Mouse (Mus musculus): ENCODE measurements around the gene Aoc1. TPM values are rescaled to one million over a fixed set of nuclear protein-coding genes. Genes with fewer than 3 reads are reported as not detected.
"Not testable (repeated sequence)": the region's sequence is repeated elsewhere in the genome, so short reads cannot be mapped to it uniquely, and the experiment has no call there.

The Aoc1 gene
- polyA plus RNA-seq, 1 experiment = not detected

GRCm38 (mm10) chr6:48857613-48858302 is 14.9 kb upstream of the Aoc1 start:
- Histone ChIP-seq H3K4me1 (ENCODE audit: control insufficient read depth, insufficient read depth, low read length) (peaks cover 6% of the 10 kb centered on the region; the same call in 1 of the 2 replicates), H3K27ac (ENCODE audit: insufficient read depth, low read length) (no peak overlapping the region), H3K4me3 (ENCODE audit: insufficient read depth, low read length) (no peak overlapping the region)
- TF ChIP-seq POLR2A (IDR thresholded peaks at IDR 0.05; ENCODE audit: low read depth, low read length) (no peak), CTCF (IDR thresholded peaks at IDR 0.05; ENCODE audit: borderline replicate concordance, insufficient read depth, low read length) (no peak)

GRCm38 (mm10) chr6:48860130-48860815 is 12.4 kb upstream of the Aoc1 start:
- H3K4me3 ChIP-seq (ENCODE audit: insufficient read depth, low read length) = no peak overlapping the region
- TF ChIP-seq CTCF (IDR thresholded peaks at IDR 0.05; ENCODE audit: borderline replicate concordance, insufficient read depth, low read length) (no peak), POLR2A (IDR thresholded peaks at IDR 0.05; ENCODE audit: low read depth, low read length) (no peak)
- no peak overlapping the region for H3K27ac ChIP-seq (ENCODE audit: insufficient read depth, low read length)
- peaks cover 6% of the 10 kb centered on the region; the same call in 1 of the 2 replicates for H3K4me1 ChIP-seq (ENCODE audit: control insufficient read depth, insufficient read depth, low read length)

GRCm38 (mm10) chr6:48860851-48861250 is 11.8 kb upstream of the Aoc1 start:
- Histone ChIP-seq H3K27ac (ENCODE audit: insufficient read depth, low read length) (no peak overlapping the region), H3K4me1 (ENCODE audit: control insufficient read depth, insufficient read depth, low read length) (peaks cover 4% of the 10 kb centered on the region; the same call in 1 of the 2 replicates), H3K4me3 (ENCODE audit: insufficient read depth, low read length) (no peak overlapping the region)
- TF ChIP-seq POLR2A (IDR thresholded peaks at IDR 0.05; ENCODE audit: low read depth, low read length) (no peak), CTCF (IDR thresholded peaks at IDR 0.05; ENCODE audit: borderline replicate concordance, insufficient read depth, low read length) (no peak)

GRCm38 (mm10) chr6:48861616-48862280 is 10.9 kb upstream of the Aoc1 start:
- H3K27ac ChIP-seq (ENCODE audit: insufficient read depth, low read length) = no peak overlapping the region
- H3K4me1 ChIP-seq (ENCODE audit: control insufficient read depth, insufficient read depth, low read length) = no peaks in the 10 kb centered on the region
- TF ChIP-seq CTCF (IDR thresholded peaks at IDR 0.05; ENCODE audit: borderline replicate concordance, insufficient read depth, low read length) = no peak
- no peak for TF ChIP-seq POLR2A (IDR thresholded peaks at IDR 0.05; ENCODE audit: low read depth, low read length)
- no peak overlapping the region for H3K4me3 ChIP-seq (ENCODE audit: insufficient read depth, low read length)

GRCm38 (mm10) chr6:48862816-48863215 is 9.9 kb upstream of the Aoc1 start:
- Histone ChIP-seq H3K4me1 (ENCODE audit: control insufficient read depth, insufficient read depth, low read length) (no peaks in the 10 kb centered on the region), H3K27ac (ENCODE audit: insufficient read depth, low read length) (no peak overlapping the region), H3K4me3 (ENCODE audit: insufficient read depth, low read length) (no peak overlapping the region)
- TF ChIP-seq CTCF (IDR thresholded peaks at IDR 0.05; ENCODE audit: borderline replicate concordance, insufficient read depth, low read length) (no peak), POLR2A (IDR thresholded peaks at IDR 0.05; ENCODE audit: low read depth, low read length) (no peak)

GRCm38 (mm10) chr6:48863488-48863887 is 9.2 kb upstream of the Aoc1 start:
- TF ChIP-seq CTCF (IDR thresholded peaks at IDR 0.05; ENCODE audit: borderline replicate concordance, insufficient read depth, low read length) = no peak
- TF ChIP-seq POLR2A (IDR thresholded peaks at IDR 0.05; ENCODE audit: low read depth, low read length) = no peak
- no peak overlapping the region for H3K4me3 ChIP-seq (ENCODE audit: insufficient read depth, low read length)
- no peaks in the 10 kb centered on the region for H3K4me1 ChIP-seq (ENCODE audit: control insufficient read depth, insufficient read depth, low read length)
- no peak overlapping the region for H3K27ac ChIP-seq (ENCODE audit: insufficient read depth, low read length)

GRCm38 (mm10) chr6:48864181-48864580 is 8.5 kb upstream of the Aoc1 start:
- Histone ChIP-seq H3K4me1 (ENCODE audit: control insufficient read depth, insufficient read depth, low read length) (no peaks in the 10 kb centered on the region), H3K27ac (ENCODE audit: insufficient read depth, low read length) (no peak overlapping the region), H3K4me3 (ENCODE audit: insufficient read depth, low read length) (no peak overlapping the region)
- TF ChIP-seq CTCF (IDR thresholded peaks at IDR 0.05; ENCODE audit: borderline replicate concordance, insufficient read depth, low read length) (no peak), POLR2A (IDR thresholded peaks at IDR 0.05; ENCODE audit: low read depth, low read length) (no peak)

GRCm38 (mm10) chr6:48864723-48865122 is 8.0 kb upstream of the Aoc1 start:
- no peaks in the 10 kb centered on the region for H3K4me1 ChIP-seq (ENCODE audit: control insufficient read depth, insufficient read depth, low read length)
- no peak overlapping the region for H3K4me3 ChIP-seq (ENCODE audit: insufficient read depth, low read length)
- TF ChIP-seq CTCF (IDR thresholded peaks at IDR 0.05; ENCODE audit: borderline replicate concordance, insufficient read depth, low read length) = no peak
- TF ChIP-seq POLR2A (IDR thresholded peaks at IDR 0.05; ENCODE audit: low read depth, low read length) = no peak
- H3K27ac ChIP-seq (ENCODE audit: insufficient read depth, low read length) = no peak overlapping the region

GRCm38 (mm10) chr6:48865152-48865745 is 7.4 kb upstream of the Aoc1 start:
- TF ChIP-seq CTCF (IDR thresholded peaks at IDR 0.05; ENCODE audit: borderline replicate concordance, insufficient read depth, low read length) = no peak
- TF ChIP-seq POLR2A (IDR thresholded peaks at IDR 0.05; ENCODE audit: low read depth, low read length) = no peak
- no peak overlapping the region for H3K27ac ChIP-seq (ENCODE audit: insufficient read depth, low read length)
- H3K4me1 ChIP-seq (ENCODE audit: control insufficient read depth, insufficient read depth, low read length) = no peaks in the 10 kb centered on the region

GRCm38 (mm10) chr6:48866355-48866950 is 6.2 kb upstream of the Aoc1 start:
- H3K4me1 ChIP-seq (ENCODE audit: control insufficient read depth, insufficient read depth, low read length); H3K27ac ChIP-seq (ENCODE audit: insufficient read depth, low read length); H3K4me3 ChIP-seq (ENCODE audit: insufficient read depth, low read length): not testable (repeated sequence)

More at GRCm38 (mm10) chr6:48865152-48865745, 7.4 kb upstream of the Aoc1 start:
- H3K4me3 ChIP-seq (ENCODE audit: insufficient read depth, low read length) = no peak overlapping the region
